Mouse (Mus musculus) testis, adult 2 months (tissue): ENCODE data around the gene Rprd1b.

Source experiments
- CTCF ChIP-seq: fragments of 200-500 bp; IDR thresholded peaks from 2 replicates; pipeline ENCODE4 v1.5.1; 2012; ENCODE audit warnings: low read depth, mild to moderate bottlenecking, inconsistent platforms, low read length, moderate library complexity; ENCODE audit not compliant: control insufficient read depth, insufficient read depth, insufficient replicate concordance
- POLR2A ChIP-seq: fragments of 200-500 bp; IDR thresholded peaks from 2 replicates; pipeline ENCODE4 v1.6.1; 2012; ENCODE audit warnings: low read depth, mild to moderate bottlenecking, inconsistent platforms, low read length, moderate library complexity; ENCODE audit not compliant: control insufficient read depth

DNA sequence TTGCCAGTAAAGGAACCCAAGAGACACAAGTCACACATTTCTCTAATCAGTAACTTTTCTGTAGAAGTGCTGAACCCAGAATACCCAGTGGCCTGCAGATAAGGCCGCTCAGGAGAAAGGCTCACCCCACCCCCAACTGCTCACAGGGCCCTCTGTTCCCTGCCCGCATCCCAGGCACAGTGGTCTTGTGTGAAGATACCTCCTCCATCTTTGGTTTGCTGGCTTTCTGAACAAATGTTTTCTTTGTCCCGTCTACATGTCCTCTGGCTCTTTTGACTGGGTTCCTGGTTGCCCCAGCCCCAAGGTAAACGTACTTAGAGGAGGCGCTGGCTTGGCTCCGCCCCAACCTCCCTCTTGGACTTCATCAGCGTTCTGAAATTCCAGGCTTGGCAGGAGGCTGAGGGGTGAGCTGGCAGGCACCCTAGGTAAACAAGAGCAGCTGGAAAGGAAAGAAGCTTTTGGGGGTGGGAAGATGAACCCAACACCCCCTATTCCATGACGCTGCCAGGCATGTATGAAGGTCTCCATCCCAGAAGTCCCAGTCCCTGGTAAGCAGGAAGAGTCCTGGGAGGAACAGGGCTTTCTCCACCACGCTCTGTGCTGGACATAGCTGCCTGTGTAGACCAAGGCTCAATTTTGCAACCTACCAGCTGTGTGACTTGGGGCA, 85.4 kb downstream of the Rprd1b start:
- TF ChIP-seq CTCF (no peak), POLR2A (no peak)
